Mouse (Mus musculus) T-cell, adult 2 months (primary cell): ENCODE data around the gene Sp6.

Experiments
- DNase-seq: peaks from one replicate; pipeline ENCODE4 v3.0.0; 2022; ENCODE audit warnings: low spot score

Gene Sp6

DNA sequence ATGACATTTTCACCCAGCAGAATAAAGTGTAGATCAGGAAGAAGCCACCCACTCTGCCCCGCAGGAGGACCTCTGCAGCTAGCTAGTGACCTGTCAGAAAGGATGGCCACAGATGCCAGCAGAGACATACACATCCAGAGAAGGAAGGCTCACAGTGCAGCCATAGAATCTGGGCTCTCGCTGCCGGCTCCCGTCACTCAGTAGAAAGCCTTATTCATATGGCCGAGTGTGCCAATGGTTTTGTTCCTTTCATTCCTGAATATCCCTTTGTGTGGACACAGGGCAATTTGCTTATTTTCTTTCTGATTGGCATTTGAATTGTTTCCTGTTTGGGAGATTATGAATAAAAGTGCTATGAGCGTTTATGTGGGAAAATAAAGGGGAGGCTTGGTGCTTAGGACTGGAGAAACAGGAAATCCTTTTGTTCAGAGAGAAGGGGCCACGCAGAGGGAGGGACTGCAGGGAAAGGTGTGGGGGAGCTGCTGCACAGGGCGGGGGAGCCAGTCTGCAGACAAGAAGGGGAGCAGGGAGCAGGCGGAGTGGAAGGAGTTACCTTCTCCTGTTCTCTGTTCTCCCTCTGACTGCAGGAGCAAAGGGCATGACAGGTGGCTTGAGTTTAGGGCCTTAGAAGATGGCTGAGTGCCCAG is 50.2 kb downstream of the Sp6 start:
- DNase-seq: no peak

DNA sequence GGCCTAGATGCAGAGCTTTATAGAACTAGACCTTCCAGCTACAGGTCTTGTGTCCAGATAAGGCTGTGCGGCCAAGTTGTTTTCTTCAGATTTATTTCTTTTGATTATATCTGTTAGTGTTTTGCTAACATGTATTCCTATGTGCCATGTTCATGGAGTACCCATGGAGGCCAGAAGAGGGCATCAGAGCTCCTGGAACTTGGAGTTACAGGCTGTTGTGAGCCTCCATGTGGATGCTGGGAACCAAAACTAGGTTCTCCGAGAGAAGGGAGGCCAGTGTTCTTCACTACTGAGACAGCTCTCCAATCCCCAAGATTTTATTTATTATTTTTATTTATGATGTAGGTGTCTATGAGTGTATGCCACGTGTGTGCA is 50.7 kb downstream of the Sp6 start:
- DNase-seq: no peak

DNA sequence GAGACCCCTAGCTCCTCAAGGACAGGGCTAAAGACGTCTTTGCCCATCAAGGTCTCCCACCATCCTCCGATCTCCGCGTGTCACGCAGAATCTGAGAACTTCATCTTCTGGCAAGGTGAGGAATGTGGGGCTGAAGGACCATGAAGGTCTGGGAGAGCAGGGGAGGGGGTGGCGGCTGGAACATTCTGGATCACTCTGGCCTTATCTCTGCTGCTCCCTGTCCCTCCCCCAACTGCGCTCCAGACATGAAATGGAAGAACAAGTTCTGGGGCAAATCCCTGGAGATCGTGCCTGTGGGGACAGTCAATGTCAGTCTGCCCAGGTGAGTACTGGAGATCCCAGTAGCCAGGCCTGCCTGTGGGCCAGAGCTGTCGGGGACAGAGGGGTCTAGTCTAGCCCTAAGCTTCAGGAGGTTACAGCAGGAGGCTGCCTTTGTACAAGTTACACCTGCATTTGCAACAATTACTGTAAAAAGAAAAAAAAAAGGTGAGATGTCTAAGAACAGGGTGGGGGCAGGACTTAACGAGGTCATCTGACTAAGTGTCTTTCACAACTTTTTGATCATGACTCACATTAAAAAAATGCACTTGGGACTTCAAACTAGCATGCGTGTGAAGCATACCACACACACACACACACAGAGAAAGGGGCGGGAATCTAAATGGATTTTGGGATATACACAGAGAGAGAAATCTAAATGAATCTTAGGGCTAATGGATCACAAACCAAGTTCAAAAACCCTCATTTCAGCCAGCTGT is 52.5 kb downstream of the Sp6 start:
- DNase-seq: no peak

DNA sequence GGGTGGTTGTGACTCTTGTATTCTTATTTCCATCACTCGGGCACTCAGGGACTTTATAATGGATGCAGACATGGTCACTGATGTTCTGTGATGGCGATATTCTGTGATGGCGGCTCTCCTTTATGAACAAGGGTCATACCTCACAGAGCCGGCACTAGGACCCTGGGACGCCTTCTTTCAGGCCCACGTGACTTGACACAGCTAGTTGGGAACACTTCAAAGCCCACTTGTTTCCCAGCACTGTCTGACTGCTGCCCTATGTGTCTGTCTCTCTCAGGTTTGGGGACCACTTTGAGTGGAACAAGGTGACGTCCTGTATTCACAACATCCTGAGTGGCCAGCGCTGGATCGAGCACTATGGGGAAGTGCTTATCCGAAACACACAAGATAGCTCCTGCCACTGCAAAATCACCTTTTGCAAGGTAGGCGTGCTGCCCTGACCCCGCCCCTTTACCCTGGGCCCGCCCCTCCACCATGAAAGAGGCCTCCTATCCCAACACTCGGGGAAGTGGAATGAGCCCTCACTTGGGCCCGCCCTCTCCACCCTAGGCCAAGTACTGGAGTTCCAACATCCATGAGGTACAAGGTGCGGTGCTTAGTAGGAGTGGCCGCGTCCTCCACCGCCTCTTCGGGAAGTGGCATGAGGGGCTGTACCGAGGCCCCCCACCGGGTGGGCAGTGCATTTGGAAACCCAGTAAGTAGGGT is 53.6 kb downstream of the Sp6 start:
- no peak for DNase-seq

DNA sequence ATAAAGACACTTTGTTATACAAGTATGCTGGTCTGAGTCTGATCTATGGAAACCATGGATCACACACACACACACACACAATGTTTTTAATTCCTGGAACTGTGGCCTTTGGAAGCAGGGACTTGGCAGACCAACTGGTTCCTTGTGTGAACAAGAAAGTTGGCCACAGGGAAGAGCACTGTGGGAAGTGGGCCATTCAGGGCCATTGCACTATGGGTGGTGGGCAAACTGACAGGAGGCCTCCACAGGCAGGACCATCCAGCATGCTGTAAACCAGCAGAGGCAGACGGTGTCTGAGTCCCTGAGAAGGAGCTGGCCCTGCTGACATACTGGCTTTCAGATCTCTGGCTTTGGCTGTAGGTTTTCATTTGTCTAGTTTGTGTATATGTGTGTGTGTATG is 56.1 kb downstream of the Sp6 start:
- DNase-seq: no peak

DNA sequence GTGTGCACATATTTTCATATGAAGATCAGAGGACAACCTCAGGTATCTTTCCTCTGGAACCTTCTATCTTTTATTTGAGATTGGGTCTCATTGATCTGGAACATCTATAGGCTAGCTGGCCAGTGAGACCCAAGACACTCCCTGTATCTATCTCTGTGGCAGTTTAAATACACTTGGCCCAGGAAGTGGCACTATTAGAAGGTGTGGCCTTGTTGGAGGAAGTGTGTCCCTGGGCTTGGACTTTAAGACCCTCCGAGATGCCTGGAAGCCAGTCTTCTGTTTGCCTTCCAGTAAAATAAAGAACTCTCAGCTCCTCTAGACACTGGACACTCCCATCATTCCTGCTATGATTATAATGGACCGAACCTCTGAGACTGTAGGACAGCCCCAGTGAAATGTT is 56.6 kb downstream of the Sp6 start:
- DNase-seq: no peak

DNA sequence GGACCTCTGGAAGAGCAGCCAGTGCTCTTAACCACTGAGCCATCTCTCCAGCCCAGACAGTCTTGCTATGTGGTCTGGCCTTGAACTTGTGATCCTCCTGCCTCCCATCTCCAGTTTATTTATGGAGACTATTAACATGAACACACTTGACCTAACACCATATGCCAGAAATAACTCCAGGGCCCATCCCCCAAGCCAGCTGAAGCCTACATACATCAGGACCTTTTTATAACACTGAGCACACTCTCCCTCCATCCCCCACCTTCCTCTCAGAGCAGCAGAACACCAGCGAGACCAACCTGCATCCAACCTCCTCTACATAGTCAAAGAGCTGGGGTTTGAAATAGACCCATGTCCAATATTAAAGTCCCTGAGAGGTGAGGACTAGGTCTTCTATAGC is 57.9 kb downstream of the Sp6 start:
- DNase-seq: no peak

DNA sequence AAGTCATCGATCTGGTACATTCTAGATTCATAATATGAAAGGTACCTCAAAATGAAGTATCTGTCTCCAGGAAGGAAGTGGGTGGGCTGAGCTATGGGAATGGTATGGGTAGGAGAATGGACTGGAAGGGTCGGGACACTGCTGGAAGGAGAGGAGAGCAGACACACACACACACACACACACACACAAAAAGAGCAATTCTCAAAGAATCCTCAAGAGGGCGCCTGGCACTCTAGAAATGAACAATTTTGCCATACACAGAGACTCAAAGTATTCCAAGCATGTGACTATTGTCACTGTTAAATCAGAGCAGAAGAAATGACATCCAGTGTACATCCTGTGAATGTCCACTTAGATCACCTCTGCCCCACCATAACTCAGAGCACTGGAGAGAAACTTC is 59.3 kb downstream of the Sp6 start:
- peak; percentile 25 for DNase-seq

DNA sequence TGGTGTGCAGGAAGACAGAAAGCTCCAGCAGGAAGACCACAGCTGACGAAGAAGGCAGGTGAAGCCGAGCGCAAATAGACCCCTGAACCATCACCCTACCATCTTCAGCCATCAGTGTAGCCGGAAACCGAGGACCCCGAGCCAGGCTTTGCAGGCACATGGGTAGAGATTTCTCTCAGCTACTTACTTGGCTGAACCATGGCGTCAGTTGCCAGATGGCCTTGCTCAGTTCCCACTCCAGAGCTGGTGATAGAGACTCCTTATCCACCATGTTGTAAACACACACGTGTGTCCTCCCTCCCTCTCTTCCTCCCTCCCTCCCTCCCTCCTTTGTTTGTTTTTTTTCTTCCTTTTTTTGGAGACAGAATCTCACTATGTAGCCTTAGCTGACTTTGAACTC is 61.0 kb downstream of the Sp6 start:
- no peak for DNase-seq
